Mouse (Mus musculus) kidney, postnatal 25 days (tissue): Measurements from ENCODE around the gene Spns2.

ENCODE experiments used
- DNase-seq, 2 experiments: peaks; one replicate each; pipeline ENCODE4 v3.0.0; 2021; ENCODE audit warnings: mixed read lengths in 2 of 2

Gene Spns2

GRCm38 (mm10) chr11:72489881-72490301, at the start of gene Spns2:
Gene Spns2 (minus strand): TSS chr11:72489904.
- DNase-seq, result peak; percentile 96 to 97

GRCm38 (mm10) chr11:72538811-72539210, 49.1 kb upstream of the Spns2 start:
- no peak for DNase-seq

- DNase-seq, result peak; percentile 45 to 72
These were observed 48.5 kb upstream of the Spns2 start for GRCm38 (mm10) chr11:72538037-72538755.

- DNase-seq, result no peak
These were observed 47.8 kb upstream of the Spns2 start for GRCm38 (mm10) chr11:72537503-72537902.

- peak in 1 of 2 experiments; percentile 41 for DNase-seq
These were observed 45.8 kb upstream of the Spns2 start for GRCm38 (mm10) chr11:72535519-72535918.

- no peak for DNase-seq
These were observed 43.2 kb upstream of the Spns2 start for GRCm38 (mm10) chr11:72532890-72533289.

- DNase-seq, result peak; percentile 49
These were observed 41.9 kb upstream of the Spns2 start for GRCm38 (mm10) chr11:72531632-72532031.

GRCm38 (mm10) chr11:72531144-72531543, 41.4 kb upstream of the Spns2 start:
- DNase-seq, result no peak

- DNase-seq, result no peak
These were observed 36.5 kb upstream of the Spns2 start for GRCm38 (mm10) chr11:72526190-72526589.

- DNase-seq, result no peak
These were observed 34.0 kb upstream of the Spns2 start for GRCm38 (mm10) chr11:72523711-72524110.

- peak; percentile 73 to 80 for DNase-seq
These were observed 32.9 kb upstream of the Spns2 start for GRCm38 (mm10) chr11:72522616-72523041.

GRCm38 (mm10) chr11:72521598-72522541, 32.2 kb upstream of the Spns2 start:
- DNase-seq, result no peak

- DNase-seq, result no peak
These were observed 30.2 kb upstream of the Spns2 start for GRCm38 (mm10) chr11:72519895-72520294.

- DNase-seq, result peak in 1 of 2 experiments; percentile 41
These were observed 29.5 kb upstream of the Spns2 start for GRCm38 (mm10) chr11:72519189-72519588.

- DNase-seq, result no peak
These were observed 28.7 kb upstream of the Spns2 start for GRCm38 (mm10) chr11:72518449-72518848.

- DNase-seq, result no peak
These were observed 25.3 kb upstream of the Spns2 start for GRCm38 (mm10) chr11:72514967-72515366.

- no peak for DNase-seq
These were observed 18.9 kb upstream of the Spns2 start for GRCm38 (mm10) chr11:72508651-72509050.

GRCm38 (mm10) chr11:72507651-72508050, 17.9 kb upstream of the Spns2 start:
- no peak for DNase-seq

- peak; percentile 63 to 90 for DNase-seq
These were observed 14.5 kb upstream of the Spns2 start for GRCm38 (mm10) chr11:72504016-72504797.

GRCm38 (mm10) chr11:72503501-72503921, 13.8 kb upstream of the Spns2 start:
- DNase-seq, result peak; percentile 84 to 93

GRCm38 (mm10) chr11:72502236-72502635, 12.5 kb upstream of the Spns2 start:
- no peak for DNase-seq

- DNase-seq, result peak in 1 of 2 experiments; percentile 54
These were observed 11.8 kb upstream of the Spns2 start for GRCm38 (mm10) chr11:72501426-72502002.
